Mouse (Mus musculus) liver, embryonic 13.5 days (tissue): Measurements from ENCODE around the gene Gria1. TPM values are rescaled to one million over a fixed set of nuclear protein-coding genes. Genes with fewer than 3 reads are reported as not detected.

Experiments used
- ATAC-seq: fragments of 200-750 bp; cut with Nextera tagmentation; 2 replicates; pipeline ENCODE4 v1.8.0; 2017; ENCODE audit warnings: low read depth, mild to moderate bottlenecking, moderate number of reproducible peaks, moderate library complexity
- DNase-seq: peaks from one replicate; pipeline ENCODE4 v3.0.0; 2022
- H3K27ac ChIP-seq: fragments of 300-500 bp; sonication (generic); 2 replicates; pipeline ENCODE4 v1.5.1; 2015; ENCODE audit warnings: moderate library complexity, mild to moderate bottlenecking, inconsistent platforms
- H3K27me3 ChIP-seq: fragments of 300-500 bp; sonication (generic); 2 replicates; pipeline ENCODE4 v1.6.1; 2015; ENCODE audit warnings: mild to moderate bottlenecking, inconsistent platforms
- H3K36me3 ChIP-seq: fragments of 300-500 bp; sonication (generic); 2 replicates; pipeline ENCODE4 v1.6.1; 2015; ENCODE audit warnings: mild to moderate bottlenecking, inconsistent platforms
- H3K4me1 ChIP-seq: fragments of 300-500 bp; sonication (generic); replicated peaks from 2 replicates; pipeline ENCODE4 v1.6.1; 2015; ENCODE audit warnings: inconsistent platforms
- H3K4me2 ChIP-seq: fragments of 300-500 bp; sonication (generic); 2 replicates; pipeline ENCODE4 v1.6.1; 2015; ENCODE audit warnings: inconsistent platforms, mild to moderate bottlenecking, moderate library complexity
- H3K4me3 ChIP-seq: fragments of 300-500 bp; sonication (generic); replicated peaks from 2 replicates; pipeline ENCODE4 v1.5.1; 2015; ENCODE audit warnings: mild to moderate bottlenecking, inconsistent platforms
- H3K9ac ChIP-seq: fragments of 300-500 bp; sonication (generic); 2 replicates; pipeline ENCODE4 v1.6.1; 2015; ENCODE audit warnings: mild to moderate bottlenecking, inconsistent platforms
- H3K9me3 ChIP-seq: fragments of 300-500 bp; sonication (generic); replicated peaks from 2 replicates; pipeline ENCODE4 v1.6.1; 2016; ENCODE audit warnings: inconsistent platforms
- WGBS: fragments of 180-500 bp; shearing (Covaris S2); methylation state at CpG from one replicate; pipeline ENCODE4 v1.1.7; 2015; ENCODE audit not compliant: insufficient replicate concordance; 5-methylcytosine and 5-hydroxymethylcytosine counted together
- polyA plus RNA-seq: library from polyadenylated mRNA; unstranded; fragments of >200 nt; fragmentation: Nextera tagmentation; extraction: Ambion mirVana; gene quantifications from 2 replicates; pipeline ENCODE4 v1.2.1, GENCODE M21; 2015

The Gria1 gene
- polyA plus RNA-seq, 1 experiment from 2014 or later, result 0.17 TPM

DNA sequence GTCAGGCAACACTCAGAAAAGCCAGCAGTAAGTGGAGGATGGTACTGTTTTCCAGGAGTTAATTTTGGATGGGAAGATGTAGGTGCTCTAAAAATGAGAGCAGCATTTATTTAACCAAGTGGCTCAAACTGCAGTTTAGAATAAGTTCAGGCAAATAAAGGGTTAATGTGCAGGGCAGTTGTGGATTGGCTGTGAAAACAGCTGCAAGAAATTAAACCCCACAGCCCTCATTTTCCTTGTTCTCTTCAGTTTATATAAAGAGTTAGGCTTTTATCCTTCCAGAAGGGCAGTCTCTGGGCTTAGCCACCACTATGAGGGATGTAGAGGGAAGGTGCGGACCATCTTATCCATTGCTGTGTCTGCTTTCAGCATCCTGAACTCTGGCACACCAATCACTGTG, 225.2 kb downstream of the Gria1 start:
- H3K4me1 ChIP-seq, result no peaks in the 10 kb centered on the region
- no peak overlapping the region for H3K4me2 ChIP-seq
- H3K9ac ChIP-seq, result no peak overlapping the region
- no peak for ATAC-seq
- H3K27me3 ChIP-seq, result no peaks in the 10 kb centered on the region
- H3K4me3 ChIP-seq, result no peak overlapping the region
- H3K27ac ChIP-seq, result no peak overlapping the region
- no peaks in the 10 kb centered on the region for H3K36me3 ChIP-seq
- WGBS, result 71% methylated on average over 1 of the region's 1 CpGs
- no peaks in the 10 kb centered on the region for H3K9me3 ChIP-seq
- DNase-seq, result no peak

DNA sequence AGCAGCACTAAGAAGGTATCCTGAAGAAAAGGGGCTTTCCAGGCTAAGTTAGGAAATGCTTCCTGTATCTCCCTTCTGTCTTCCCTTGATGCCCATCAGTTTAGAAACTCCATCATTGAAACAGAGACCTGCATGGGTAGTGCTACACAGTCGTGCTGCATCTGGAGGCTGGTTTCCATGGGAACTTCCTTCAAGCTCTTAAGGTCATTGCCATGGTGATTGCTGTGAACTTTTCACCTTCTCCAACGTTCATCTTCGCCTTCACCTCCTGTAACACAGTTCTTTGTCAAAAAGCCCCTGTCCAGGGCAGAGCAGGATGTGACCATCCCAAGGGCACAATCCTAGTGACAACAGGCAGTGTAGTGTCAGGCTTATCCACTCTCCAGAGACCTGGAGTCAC, 228.6 kb downstream of the Gria1 start:
- WGBS, result 39% methylated on average over 3 of the region's 3 CpGs
- Histone ChIP-seq H3K9ac (no peak overlapping the region), H3K4me2 (no peak overlapping the region), H3K36me3 (no peaks in the 10 kb centered on the region), H3K27ac (no peak overlapping the region), H3K4me1 (no peaks in the 10 kb centered on the region), H3K27me3 (no peaks in the 10 kb centered on the region), H3K4me3 (no peak overlapping the region), H3K9me3 (no peaks in the 10 kb centered on the region)
- no peak for DNase-seq
- no peak for ATAC-seq

DNA sequence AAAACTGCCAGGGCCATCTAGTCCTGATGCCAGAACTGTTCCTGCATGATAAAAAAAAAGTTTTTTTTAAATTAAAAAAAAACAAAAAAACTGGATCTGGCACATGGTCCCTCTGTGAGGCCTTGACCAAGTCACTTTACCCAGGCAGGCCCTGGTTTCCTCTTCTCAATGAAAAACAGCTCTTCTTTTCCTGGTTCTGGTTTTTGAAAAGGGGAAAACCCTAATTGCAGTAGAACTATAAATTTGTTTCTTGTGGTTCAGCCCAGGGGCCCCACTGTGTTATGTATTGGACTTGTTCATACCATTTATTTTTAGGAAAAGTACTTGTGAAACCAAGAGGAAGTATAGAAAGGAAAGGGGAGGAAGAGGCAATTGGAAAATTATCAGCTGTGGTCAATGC, 232.6 kb downstream of the Gria1 start:
- H3K4me1 ChIP-seq, result no peaks in the 10 kb centered on the region
- H3K36me3 ChIP-seq, result no peaks in the 10 kb centered on the region
- no peak for DNase-seq
- no peak overlapping the region for H3K4me3 ChIP-seq
- no peak overlapping the region for H3K4me2 ChIP-seq
- H3K27ac ChIP-seq, result no peak overlapping the region
- no peak for ATAC-seq
- no peak overlapping the region for H3K9ac ChIP-seq
- H3K27me3 ChIP-seq, result no peaks in the 10 kb centered on the region
- H3K9me3 ChIP-seq, result no peaks in the 10 kb centered on the region

DNA sequence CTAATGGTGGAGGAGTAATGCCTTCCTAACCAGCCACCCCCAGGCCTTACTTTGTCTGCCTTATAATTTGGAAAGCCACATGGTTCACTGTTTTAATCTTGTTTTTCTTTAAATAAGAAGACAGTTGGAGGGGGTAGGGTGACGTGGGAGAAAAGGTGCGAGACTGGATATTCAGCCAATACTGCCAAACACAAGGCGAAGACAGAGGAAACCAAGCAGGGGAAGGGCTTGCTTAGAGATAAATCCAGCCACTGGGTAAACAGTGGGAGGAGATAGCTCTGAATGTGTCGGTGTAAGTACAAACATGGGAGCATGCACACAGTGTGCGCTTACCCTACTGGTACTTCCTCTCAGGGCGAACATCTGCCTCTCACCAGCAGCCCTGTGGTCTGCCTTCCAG, 233.4 kb downstream of the Gria1 start:
- Histone ChIP-seq H3K4me1 (no peaks in the 10 kb centered on the region), H3K27ac (no peak overlapping the region), H3K4me2 (no peak overlapping the region), H3K9me3 (no peaks in the 10 kb centered on the region), H3K9ac (no peak overlapping the region), H3K27me3 (no peaks in the 10 kb centered on the region), H3K36me3 (no peaks in the 10 kb centered on the region), H3K4me3 (no peak overlapping the region)
- WGBS, result 49% methylated on average over 6 of the region's 6 CpGs
- no peak for DNase-seq
- no peak for ATAC-seq

DNA sequence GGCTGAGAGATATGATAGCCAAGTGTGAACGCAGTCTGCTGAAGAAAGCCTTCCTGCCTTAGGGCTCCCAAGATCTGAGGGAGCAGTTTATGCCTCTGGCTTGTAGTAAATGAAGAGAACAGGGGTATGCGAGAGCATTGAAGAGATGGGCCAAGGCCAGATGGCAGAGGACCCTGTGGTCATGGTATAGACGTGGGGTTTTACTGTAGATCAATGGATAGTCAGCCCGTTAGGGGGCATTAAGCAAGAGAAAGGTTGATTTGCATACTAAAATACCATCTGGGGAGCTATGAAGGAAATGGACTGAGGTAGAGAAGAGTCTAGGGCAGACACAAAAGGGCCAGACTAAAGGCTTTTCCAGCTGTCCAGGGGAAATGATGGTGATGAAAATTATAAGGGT, 237.7 kb downstream of the Gria1 start:
- ATAC-seq (no peak), DNase-seq (no peak)
- H3K4me3 ChIP-seq, result no peak overlapping the region
- no peaks in the 10 kb centered on the region for H3K27me3 ChIP-seq
- H3K9me3 ChIP-seq, result no peaks in the 10 kb centered on the region
- H3K36me3 ChIP-seq, result no peaks in the 10 kb centered on the region
- no peaks in the 10 kb centered on the region for H3K4me1 ChIP-seq
- no peak overlapping the region for H3K27ac ChIP-seq
- WGBS, result 48% methylated on average over 4 of the region's 4 CpGs
- no peak overlapping the region for H3K4me2 ChIP-seq
- H3K9ac ChIP-seq, result no peak overlapping the region

DNA sequence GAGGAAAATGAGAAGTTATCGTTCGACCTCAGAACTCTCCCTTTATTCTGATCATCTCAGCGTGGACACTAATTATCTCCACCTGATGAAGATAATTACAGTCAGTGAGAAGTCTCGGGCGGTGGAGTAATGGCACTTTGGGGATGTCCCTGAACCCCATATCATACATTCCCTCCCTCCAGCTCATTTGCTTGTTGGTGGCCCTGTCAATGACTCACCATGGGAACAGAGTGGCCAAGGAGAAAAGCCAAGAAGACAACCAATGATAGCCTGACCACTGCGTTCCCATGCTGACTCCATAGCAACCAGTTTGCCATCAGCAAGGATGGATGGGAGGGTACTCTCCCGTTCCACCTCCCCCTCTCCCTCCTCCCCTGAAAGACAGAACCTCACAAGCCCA, 238.9 kb downstream of the Gria1 start:
- H3K36me3 ChIP-seq, result no peaks in the 10 kb centered on the region
- 61% methylated on average over 7 of the region's 7 CpGs for WGBS
- H3K4me2 ChIP-seq, result no peak overlapping the region
- no peaks in the 10 kb centered on the region for H3K4me1 ChIP-seq
- no peak overlapping the region for H3K9ac ChIP-seq
- H3K4me3 ChIP-seq, result no peak overlapping the region
- H3K9me3 ChIP-seq, result no peaks in the 10 kb centered on the region
- no peaks in the 10 kb centered on the region for H3K27me3 ChIP-seq
- ATAC-seq, result no peak
- DNase-seq, result no peak
- H3K27ac ChIP-seq, result no peak overlapping the region

DNA sequence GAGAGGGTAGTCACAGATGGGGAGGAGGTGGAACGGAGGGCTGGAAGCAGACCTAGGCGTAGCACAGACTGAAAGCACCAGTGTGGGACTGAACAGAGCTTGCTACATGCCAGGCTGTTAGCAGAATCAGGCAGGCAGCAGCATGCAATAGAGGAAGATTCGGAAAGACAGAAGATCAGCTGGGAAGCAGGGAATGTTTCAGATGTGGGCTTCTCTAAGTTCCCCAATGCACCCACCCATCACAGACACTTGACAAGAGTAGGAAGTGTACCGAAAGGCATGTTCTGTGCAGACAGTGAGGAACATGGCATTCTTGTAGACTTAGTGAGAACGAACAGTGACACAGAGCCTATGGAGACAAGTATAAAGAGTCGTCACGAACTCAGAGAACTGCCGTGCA, 260.5 kb downstream of the Gria1 start:
- H3K4me3 ChIP-seq, result no peak overlapping the region
- H3K9me3 ChIP-seq, result no peaks in the 10 kb centered on the region
- WGBS, result 72% methylated on average over 8 of the region's 8 CpGs
- no peaks in the 10 kb centered on the region for H3K36me3 ChIP-seq
- no peak overlapping the region for H3K27ac ChIP-seq
- no peaks in the 10 kb centered on the region for H3K27me3 ChIP-seq
- no peak overlapping the region for H3K4me2 ChIP-seq
- no peaks in the 10 kb centered on the region for H3K4me1 ChIP-seq
- DNase-seq (no peak), ATAC-seq (no peak)
- no peak overlapping the region for H3K9ac ChIP-seq

DNA sequence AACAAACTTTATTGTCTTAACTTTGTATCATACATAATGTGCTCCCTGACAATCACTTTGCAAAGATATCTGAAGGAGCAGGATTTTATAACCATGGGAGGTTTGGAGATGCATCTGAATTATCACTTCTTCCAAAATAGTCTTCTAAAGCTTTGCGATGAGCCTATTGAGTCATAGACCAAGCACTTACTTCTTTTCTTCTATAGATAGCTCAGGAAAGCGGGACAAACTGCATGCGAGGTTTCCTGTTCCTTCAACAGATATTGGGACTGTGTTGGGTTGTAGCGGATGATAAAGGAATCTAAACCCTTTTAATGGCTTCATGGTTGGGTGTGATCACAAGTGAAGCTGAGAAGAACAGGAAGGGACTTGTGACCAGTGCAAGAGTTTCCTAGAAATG, 263.5 kb downstream of the Gria1 start:
- no peak overlapping the region for H3K9ac ChIP-seq
- no peak overlapping the region for H3K4me2 ChIP-seq
- H3K27ac ChIP-seq, result no peak overlapping the region
- H3K4me3 ChIP-seq, result no peak overlapping the region
- 68% methylated on average over 4 of the region's 4 CpGs for WGBS
- H3K4me1 ChIP-seq, result no peaks in the 10 kb centered on the region
- H3K36me3 ChIP-seq, result no peaks in the 10 kb centered on the region
- DNase-seq, result no peak
- no peak for ATAC-seq
- H3K27me3 ChIP-seq, result no peaks in the 10 kb centered on the region
- H3K9me3 ChIP-seq, result no peaks in the 10 kb centered on the region

DNA sequence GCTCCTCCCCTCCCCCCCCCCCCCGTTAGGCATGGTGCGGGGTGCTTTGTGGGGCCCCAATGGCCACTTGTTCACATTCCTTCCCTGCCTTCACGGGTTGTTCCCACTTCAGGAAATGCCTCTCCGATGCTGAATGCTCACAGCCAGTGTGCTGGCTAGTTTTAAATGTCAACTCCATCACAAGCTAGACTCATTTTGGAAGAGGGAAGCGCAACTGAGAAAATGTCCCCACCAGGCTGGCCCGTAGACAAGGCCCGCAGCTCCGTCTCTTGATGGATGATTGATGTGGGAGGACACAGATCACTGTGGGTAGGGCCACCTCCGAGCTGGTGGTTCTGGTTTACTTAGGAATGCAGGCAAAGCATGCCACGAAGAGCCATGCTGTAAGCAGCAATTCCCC, 266.9 kb downstream of the Gria1 start:
- Histone ChIP-seq H3K4me2 (no peak overlapping the region), H3K27me3 (no peaks in the 10 kb centered on the region), H3K4me3 (no peak overlapping the region), H3K4me1 (no peaks in the 10 kb centered on the region), H3K9me3 (no peaks in the 10 kb centered on the region), H3K9ac (no peak overlapping the region), H3K36me3 (no peaks in the 10 kb centered on the region), H3K27ac (no peak overlapping the region)
- ATAC-seq (no peak), DNase-seq (no peak)
- WGBS, result 40% methylated on average over 9 of the region's 10 CpGs

DNA sequence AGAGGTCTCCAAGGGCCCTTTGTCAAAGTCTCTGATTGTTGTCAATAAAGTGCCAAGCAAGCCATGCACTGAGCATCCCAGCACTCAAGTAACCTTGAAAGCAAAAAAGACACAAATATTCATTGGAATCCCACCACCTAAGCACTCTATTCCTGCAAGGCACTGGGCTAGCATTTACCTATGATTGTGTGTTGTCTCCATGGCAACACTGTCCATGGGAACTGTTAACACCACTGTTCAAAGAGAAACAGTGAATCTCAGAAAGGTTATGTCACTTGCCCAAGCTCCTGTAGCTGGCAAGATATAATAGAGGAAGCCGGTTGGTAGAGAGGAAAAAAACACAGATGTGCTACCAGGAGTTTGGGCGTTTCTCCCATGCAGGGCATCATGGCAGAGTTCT, 274.9 kb downstream of the Gria1 start:
- ATAC-seq, result no peak

DNA sequence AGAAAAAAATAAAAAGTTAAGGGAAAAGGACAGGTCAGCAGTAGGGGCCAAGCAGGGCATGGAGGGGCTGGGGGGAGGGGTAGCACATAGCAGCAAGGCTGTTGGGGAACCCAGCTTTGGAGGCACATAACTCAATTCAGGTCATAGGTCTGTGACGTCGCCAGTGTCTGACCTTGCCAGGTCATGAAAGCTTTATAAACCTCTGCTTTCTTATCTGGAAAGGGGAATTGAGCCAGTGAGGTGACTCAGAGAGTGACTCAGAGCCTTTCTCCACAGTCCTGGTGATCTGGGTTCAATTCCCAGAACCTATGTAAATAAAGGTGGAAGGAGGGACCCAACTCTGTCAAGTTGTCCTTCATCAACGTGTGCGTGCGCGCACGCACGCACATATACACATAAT, 286.2 kb downstream of the Gria1 start:
- WGBS, result 87% methylated on average over 8 of the region's 8 CpGs
- H3K27me3 ChIP-seq, result no peaks in the 10 kb centered on the region
- H3K4me2 ChIP-seq, result no peak overlapping the region
- DNase-seq (no peak), ATAC-seq (no peak)
- H3K36me3 ChIP-seq, result no peaks in the 10 kb centered on the region
- no peaks in the 10 kb centered on the region for H3K4me1 ChIP-seq
- H3K9me3 ChIP-seq, result no peaks in the 10 kb centered on the region
- H3K27ac ChIP-seq, result no peak overlapping the region
- H3K4me3 ChIP-seq, result no peak overlapping the region
- H3K9ac ChIP-seq, result no peak overlapping the region

More for the DNA sequence above, 274.9 kb downstream of the Gria1 start:
- Histone ChIP-seq H3K9ac (no peak overlapping the region), H3K27me3 (no peaks in the 10 kb centered on the region), H3K4me1 (no peaks in the 10 kb centered on the region), H3K36me3 (no peaks in the 10 kb centered on the region), H3K9me3 (no peaks in the 10 kb centered on the region), H3K4me2 (no peak overlapping the region), H3K4me3 (no peak overlapping the region), H3K27ac (no peak overlapping the region)
- 62% methylated on average over 2 of the region's 2 CpGs for WGBS
- DNase-seq, result no peak

DNA sequence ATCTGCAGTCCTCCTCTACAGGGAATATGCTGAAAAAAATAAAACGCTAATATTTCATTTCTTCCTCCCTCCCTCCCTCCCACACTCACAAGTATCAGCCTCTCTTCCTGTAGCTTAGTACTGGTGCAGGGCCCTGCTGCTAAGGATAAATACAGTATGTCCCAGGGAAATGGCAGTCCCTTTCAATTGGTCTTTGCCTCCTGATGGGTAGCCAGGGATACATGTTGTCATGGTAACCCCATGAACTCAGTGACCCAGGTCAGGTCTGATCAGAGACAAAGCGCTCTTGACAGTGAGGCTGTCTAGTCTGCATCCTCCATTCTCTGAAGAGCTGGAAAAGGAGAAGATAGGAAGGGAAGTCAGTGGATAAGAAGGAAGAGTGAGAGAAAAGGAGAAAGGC, 287.1 kb downstream of the Gria1 start:
- Histone ChIP-seq H3K27me3 (no peaks in the 10 kb centered on the region), H3K27ac (no peak overlapping the region), H3K36me3 (no peaks in the 10 kb centered on the region), H3K9me3 (no peaks in the 10 kb centered on the region), H3K4me3 (no peak overlapping the region), H3K9ac (no peak overlapping the region), H3K4me1 (no peaks in the 10 kb centered on the region), H3K4me2 (no peak overlapping the region)
- WGBS, result 62% methylated on average over 2 of the region's 2 CpGs
- ATAC-seq, result no peak
- no peak for DNase-seq

DNA sequence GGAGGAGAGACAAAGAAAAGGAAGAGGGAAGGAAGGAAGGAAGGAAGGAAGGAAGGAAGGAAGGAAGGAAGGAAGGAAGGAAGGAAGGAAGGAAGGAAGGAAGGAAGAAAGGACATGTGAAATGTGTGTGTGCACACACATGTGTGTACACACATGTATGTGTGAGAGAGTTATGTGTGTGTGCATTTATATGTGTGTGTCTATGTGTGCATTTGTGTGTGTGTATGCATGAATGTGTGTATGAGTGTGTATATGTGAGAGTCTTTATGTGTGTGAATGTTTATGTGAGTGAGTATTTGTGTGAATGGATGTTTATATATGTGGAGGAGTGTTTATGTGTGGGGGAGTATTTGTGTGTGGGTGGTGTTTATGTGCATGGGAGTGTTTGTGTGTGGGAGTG, 287.5 kb downstream of the Gria1 start:
- no peaks in the 10 kb centered on the region for H3K36me3 ChIP-seq
- DNase-seq (no peak), ATAC-seq (no peak)
- H3K9me3 ChIP-seq, result no peaks in the 10 kb centered on the region
- no peak overlapping the region for H3K4me2 ChIP-seq
- no peaks in the 10 kb centered on the region for H3K27me3 ChIP-seq
- no peak overlapping the region for H3K9ac ChIP-seq
- no peak overlapping the region for H3K27ac ChIP-seq
- no peaks in the 10 kb centered on the region for H3K4me1 ChIP-seq
- H3K4me3 ChIP-seq, result no peak overlapping the region
